Mouse (Mus musculus): Measurements from ENCODE around the gene Gal3st1.

GRCm38 (mm10) chr11:3981536-3981935 is 1.9 kb upstream of the Gal3st1 start:
- TF ChIP-seq CTCF (IDR thresholded peaks at IDR 0.05; ENCODE audit: low read depth, low read length) (no peak), GATA2 (IDR thresholded peaks at IDR 0.05; ENCODE audit: borderline replicate concordance, low read depth, low read length) (no peak), GATA1 (IDR thresholded peaks at IDR 0.05; ENCODE audit: borderline replicate concordance, low read length) (no peak), TAL1 (conservative IDR thresholded peaks at IDR 0.05; ENCODE audit: low read depth, low read length) (no peak)

Data from G1E (cell line).